Mouse (Mus musculus) Muller cell, postnatal 12 days (primary cell): ENCODE measurements at regions not wholly inside any gene's neighbourhood (a gene's known extent, or its start where the extent isn't known, plus 50 kb on each side); places are given as distances from the start of the nearest gene placed in this dataset.

Source experiments
- DNase-seq: peaks from one replicate; pipeline ENCODE4 v3.0.0-alpha.2; 2015; ENCODE audit errors: inconsistent ontology term

DNA sequence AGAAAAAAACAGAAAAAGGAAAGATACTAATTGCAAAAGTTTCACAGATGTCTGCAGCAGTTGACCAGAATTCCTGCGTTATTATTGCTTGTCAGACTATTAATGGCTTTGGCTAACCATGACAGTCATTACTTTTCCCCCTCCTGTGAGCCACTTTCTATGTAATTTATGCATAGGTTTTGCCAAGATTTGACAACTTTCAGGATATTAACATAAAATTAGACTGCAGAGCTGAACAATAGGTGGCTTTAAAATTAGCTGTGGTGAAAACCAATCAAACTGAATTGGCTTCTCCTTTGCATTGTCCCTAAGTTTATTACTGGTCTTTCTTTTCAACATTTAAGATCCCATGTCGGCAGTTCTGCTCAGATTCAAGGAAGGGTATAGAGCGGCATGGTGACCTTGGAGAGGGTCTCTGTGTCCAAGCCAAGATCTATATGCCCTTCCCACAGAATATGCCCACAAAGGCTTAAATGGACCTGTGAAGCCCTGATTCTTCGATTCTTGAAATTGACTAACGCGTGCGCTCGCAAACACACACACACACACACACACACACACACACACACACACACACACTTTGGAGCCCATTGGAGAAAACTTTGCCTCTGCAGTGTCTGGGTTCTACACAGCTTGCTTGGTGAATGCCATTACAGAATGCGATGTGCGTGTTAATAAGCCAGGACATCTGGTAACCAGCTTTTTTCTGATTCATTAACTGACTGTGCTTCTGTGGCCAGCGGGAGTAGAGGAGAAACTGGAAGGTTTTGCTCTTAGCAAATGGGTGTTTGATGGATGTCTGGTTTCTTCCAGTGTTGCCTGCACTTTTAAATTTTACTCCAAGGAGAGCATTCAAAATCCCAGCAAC is 69.8 kb upstream of the Itga4 start:
- peak; percentile 79 for DNase-seq

DNA sequence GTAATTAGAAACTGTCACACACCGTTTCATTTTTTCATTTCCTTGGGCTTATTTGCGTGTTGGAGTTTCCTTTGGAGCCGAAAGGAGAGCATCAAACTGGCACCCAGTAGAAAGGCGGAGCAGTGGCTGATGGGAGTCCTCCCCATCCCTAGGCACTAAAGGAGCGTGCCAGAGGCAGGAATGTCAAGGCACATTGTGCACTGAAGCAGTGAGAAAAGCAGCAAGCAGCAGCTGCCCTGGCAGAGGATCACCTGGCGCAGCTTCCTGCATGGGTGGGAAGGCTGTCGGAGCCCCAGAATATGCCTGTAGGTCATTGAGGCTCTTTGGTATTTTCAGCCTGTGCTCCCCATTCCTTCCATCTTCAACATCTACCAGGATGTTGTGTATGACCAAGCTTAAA is 68.3 kb upstream of the Itga4 start:
- DNase-seq = no peak

GRCm38 (mm10) chr2:79188511-79189193 is 66.6 kb upstream of the Itga4 start:
- DNase-seq = no peak

- no peak for DNase-seq
Measured at GRCm38 (mm10) chr2:79193851-79194250, 61.4 kb upstream of the Itga4 start.

DNA sequence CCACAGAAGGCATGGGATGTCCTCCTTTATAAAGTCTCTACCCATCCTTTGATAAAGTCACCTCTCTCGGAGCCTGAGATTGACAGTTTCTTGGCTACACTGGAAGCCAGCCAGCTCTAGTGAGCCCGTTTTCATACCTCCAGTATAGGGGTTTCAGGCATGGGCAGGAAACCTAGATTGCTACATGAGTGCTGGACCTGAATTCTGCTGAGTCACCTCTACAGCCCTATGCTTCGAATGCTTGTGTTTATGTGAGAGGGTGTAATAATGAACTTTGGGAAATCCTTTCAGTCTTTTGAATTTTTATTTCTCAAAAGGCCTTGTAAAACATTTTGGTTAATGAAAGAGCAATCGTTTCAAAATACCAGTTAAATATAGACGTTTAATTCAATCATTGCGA is 53.5 kb upstream of the Itga4 start:
- no peak for DNase-seq
